Mouse (Mus musculus): ENCODE results near the gene Actr1b. TPM values are rescaled to one million over a fixed set of nuclear protein-coding genes. Genes with fewer than 3 reads are reported as not detected.
"Not testable (repeated sequence)": the region's sequence is repeated elsewhere in the genome, so short reads cannot be mapped to it uniquely, and the experiment has no call there.

Gene Actr1b
- total RNA-seq, 2 experiments from 2014 or later, result 247 to 266 TPM

DNA sequence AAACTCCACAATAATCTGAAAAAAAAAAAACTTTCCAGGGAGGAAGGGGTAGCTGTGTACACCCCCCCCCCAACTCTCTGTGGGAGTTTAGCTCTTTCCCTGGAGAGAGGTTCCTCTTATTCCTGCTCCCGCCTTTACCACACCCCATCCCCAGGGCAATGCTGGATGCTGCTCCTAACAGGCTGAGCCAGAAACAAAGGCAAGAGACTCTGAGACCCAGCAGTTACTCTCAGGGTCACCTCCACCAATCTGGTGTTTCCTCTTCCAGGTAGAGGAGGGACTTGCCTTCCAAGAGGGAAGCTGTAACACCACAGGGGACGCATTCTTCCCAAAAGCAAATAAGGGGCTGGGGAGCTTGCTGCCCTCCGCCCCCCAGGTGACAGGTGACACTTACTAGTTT lies 6.4 kb downstream of the Actr1b start:
- DNase-seq (ENCODE audit: extremely low spot score in 1 of 2, low spot score in 1 of 2), result no peak

DNA sequence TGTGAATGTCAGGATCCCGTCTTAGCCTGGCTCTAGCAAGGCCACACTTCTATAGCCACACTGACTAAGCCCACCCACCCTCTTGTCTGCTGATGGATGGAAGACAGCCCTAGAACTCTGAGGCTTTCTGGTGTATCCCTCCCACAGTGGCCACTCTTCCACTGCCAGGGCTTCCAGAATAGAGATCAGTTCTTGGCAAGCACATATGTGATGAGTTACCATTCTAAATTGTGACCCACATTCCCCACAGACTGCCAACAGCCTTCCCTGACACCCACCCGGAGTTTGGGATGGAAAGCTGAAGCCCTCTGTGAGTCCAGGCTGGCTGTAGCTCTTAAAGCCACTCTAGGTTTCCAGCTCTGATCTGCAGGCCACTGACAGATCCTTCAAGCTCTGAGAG lies 7.1 kb downstream of the Actr1b start:
- no peak for DNase-seq (ENCODE audit: extremely low spot score in 1 of 2, low spot score in 1 of 2)

DNA sequence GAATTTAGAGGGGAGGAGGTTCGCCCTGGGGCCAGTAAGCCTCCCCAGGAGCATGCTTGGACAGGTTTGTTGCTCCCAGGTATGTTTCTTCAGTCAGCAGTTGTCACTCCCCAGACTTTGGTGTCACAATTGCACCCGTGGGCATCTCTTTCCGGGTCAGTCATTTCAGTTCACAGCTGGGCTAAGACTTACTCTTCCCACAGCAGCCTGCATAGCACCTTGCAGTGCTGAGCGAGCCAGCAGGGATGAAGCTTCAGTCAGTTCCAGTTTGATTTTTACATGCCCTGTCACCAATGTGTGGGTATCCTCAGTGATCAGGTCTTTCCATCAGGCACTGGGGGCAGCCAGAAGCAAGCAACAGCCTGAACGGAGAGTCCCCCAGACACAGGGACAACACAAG lies 17.2 kb downstream of the Actr1b start:
- no peak for DNase-seq (ENCODE audit: extremely low spot score in 1 of 2, low spot score in 1 of 2)

DNA sequence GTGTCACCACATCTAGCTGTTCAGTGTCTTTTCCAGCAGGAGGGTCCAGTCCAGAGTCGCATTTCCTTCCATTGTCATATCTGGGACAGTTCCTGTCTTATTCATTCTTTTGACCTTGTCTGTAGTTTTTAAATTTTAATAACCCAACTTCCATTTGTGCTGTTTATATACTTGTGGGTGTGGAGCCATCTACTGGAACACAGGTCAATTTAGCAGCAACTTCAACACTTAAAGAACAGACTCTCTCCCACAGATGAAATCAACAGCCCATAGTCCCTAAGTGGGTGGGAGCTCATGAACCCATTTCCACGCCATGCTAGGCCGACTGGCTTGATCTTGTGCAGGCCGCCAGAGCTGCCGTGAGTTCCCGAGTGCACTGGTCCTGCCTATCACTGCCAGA lies 17.8 kb downstream of the Actr1b start:
- DNase-seq (ENCODE audit: extremely low spot score in 1 of 2, low spot score in 1 of 2), result no peak

DNA sequence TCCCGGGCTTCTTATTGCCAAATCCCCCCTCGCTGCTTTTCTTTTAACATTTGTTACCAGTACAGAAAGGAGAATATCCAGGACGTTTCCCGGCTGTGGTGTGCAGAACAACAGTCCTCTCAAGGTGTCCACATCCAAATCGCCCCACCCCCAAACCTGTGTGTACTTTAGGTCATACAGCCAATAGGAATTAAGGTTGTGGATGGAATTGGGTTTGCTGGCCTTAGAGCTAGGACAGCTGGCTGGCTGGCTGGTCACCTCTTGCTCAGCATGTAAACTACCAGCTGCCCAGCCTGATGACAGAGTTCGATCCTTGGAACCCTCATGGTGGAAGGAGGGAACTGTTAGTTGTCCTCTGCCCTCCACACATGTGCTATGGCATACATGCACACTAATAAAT lies 19.4 kb downstream of the Actr1b start:
- DNase-seq (ENCODE audit: extremely low spot score in 1 of 2, low spot score in 1 of 2), result no peak

DNA sequence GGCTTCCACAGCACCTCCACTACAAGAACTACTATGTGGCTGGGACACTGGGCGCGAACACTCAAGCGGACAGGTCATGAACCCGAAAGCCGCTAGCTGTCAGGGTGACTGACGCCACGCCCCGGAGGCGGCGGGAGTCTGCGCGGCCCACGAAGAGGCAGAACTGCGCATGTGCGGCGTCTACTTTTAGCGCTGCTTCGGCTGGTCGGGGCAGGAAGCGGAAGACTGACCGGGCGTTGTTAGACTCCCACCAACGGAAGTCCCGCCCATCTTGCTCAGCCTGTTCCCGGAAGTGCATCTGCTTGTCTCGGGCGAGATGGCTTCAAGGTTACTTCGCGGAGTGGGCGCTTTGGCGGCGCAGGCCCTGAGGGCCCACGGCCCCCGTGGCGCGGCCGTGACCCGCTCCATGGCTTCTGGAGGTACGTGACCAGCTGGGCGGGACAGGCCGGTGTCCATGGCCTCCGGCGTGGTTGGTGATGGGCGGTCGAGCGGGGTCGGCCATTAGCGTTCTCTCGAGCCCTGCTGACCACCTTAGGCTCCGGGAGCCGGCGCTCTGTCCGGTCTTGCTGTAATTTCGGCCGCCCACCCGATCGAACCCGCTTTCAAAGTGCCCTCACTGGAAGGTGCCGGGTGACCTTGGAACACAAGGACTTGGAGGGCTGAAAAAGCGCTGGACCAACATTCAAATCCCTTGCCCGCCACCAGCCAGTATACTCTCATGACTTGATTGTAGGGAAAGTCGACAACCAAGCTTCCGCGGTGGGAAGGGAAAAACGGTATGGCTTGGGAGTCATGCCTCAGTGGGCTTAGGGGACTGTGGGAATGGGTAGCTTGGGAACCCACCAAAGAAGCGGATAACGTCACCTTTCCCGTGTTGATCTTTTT lies 22.7 kb downstream of the Actr1b start, which contains the start of gene Cox5b:
Cox5b (plus strand) TSS at position 179 of the 885 bp plus-strand sequence.
- DNase-seq (ENCODE audit: extremely low spot score in 1 of 2, low spot score in 1 of 2), result peak; percentile 84 to 93

DNA sequence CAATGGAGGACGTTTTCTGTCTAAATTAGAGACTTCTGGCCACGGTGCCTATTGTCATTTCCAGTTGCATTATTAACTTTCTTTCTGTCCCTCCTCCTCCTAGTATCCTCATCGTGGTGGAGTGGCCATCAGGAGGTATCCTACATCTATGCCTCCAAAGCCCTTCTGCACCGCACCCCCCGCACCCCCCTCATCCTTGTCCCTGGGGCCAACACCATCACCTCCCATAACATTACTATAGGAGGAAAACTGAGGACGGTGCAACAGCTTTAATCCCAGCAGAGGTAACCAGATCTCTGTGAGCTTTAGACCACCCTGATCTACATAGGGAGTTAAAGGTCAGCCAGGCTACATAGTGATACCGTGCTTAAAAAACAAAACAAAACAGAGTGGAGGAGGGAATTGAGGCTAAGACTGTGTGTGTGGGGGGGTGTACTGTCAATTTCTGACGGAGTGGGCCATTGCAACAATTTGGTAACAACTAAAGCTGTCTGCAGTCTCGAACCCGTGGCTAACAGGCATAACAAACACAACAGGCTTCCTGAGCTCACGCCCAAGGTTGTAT lies 23.5 kb downstream of the Actr1b start:
- DNase-seq (ENCODE audit: extremely low spot score in 1 of 2, low spot score in 1 of 2), result no peak

DNA sequence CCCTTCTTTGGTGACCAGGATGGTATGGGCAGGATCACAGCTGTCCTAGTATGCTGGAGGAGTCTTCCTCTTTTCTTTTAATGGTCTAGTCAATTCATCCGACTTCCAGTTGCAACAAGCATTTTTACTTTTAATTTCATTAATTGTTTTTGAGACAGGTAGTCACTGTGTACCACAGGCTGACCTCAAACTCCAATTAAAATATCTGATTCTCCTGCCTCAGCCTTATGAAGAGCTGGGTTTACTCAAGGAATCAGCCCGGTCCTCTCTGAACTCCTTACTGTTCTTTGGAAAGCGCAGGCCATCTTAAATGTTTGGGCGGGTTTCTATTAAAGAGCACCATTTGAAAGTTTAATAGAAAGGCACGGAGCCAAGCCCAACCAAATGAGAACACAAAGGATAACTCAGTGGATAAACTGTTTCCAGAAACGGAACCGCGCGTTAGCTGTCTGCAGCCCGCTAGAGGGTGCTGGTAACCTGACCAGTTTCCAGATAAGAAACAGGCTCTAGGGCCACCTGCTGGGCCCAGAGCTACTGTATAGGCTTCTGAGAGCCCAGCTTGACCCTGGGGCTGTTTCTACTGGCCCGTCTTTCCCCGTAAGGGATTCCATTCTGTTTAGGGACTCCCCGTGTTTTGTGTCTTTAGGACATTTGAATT lies 30.3 kb downstream of the Actr1b start:
- peak in 1 of 2 experiments; percentile 76 for DNase-seq (ENCODE audit: extremely low spot score in 1 of 2, low spot score in 1 of 2)

DNA sequence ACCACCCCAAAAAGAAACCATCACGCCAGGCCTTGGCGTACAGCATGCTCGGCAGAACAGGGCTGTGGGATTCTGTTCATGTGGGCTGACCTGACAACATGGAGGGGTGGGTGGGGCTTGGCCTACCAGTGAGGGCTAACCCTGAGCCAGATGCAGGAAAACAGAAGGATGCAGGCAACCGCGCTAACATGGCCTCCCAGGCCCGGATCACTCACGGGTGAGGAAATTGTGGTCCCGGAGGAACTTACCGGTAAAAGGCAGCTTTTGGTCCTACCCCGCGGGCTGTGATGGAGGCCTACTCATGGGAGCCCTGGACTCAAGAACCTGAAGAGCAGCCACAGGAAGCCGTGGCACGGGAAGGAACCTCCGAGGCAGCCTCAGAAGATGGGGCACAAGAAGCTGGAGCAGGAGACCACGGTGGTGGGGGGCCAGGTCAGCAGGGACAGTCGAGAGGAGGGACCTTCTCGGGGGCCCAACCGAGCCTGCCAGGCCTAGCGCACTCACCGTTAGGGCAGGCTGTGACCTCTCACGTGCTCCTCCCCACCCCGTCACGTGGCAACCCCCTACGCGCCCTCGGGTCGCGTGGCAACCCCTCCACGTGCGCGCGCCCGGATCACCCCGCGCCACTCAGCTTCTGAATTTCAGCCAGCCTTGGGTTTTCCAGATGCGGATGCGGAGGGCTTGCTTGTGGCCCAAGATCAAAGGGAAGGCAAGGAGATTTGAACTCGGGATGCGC lies 31.4 kb downstream of the Actr1b start, which contains the start of gene Fam178b:
Fam178b (minus strand) TSS at position 564 of the 736 bp plus-strand sequence.
- DNase-seq (ENCODE audit: extremely low spot score in 1 of 2, low spot score in 1 of 2), result no peak

DNA sequence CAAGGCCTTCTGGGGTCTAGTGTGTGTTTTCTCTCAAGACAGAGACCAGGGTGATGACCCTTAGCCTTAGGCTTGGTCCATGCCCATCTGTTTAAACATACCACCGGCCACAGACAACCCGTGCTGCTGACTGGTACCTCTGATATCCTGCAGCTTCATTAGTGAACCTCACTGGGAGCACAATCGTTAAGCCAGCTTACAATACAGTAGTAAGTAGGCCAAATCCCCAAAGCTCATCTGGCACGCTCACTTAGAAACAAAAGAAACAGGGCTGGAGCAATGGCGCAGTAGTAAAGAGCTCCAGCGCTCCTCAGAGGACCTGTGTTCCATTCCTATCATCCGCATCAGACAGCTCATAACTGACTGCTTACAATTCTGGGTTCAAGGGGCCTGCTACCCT lies 33.3 kb downstream of the Actr1b start:
- no peak for DNase-seq (ENCODE audit: extremely low spot score in 1 of 2, low spot score in 1 of 2)

DNA sequence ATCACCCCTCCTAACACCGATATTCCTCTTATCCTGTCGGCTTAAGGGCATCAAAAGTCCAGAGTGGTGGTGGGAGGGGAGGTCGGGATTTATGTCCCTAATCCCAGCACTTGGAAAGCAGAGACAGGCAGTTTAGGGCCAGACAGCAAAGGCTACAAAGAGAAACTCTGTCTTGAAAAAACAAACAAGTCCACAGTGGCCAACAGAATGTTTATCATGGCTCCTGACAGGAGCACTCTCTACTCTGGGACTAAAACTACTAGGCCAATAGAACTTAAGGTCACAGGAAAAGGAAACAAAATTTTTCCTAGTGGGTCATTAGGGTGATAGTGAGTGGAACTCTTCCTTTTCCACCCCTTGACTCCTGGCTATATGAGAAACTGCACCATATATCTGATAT lies 39.3 kb downstream of the Actr1b start:
- no peak for DNase-seq (ENCODE audit: extremely low spot score in 1 of 2, low spot score in 1 of 2)

DNA sequence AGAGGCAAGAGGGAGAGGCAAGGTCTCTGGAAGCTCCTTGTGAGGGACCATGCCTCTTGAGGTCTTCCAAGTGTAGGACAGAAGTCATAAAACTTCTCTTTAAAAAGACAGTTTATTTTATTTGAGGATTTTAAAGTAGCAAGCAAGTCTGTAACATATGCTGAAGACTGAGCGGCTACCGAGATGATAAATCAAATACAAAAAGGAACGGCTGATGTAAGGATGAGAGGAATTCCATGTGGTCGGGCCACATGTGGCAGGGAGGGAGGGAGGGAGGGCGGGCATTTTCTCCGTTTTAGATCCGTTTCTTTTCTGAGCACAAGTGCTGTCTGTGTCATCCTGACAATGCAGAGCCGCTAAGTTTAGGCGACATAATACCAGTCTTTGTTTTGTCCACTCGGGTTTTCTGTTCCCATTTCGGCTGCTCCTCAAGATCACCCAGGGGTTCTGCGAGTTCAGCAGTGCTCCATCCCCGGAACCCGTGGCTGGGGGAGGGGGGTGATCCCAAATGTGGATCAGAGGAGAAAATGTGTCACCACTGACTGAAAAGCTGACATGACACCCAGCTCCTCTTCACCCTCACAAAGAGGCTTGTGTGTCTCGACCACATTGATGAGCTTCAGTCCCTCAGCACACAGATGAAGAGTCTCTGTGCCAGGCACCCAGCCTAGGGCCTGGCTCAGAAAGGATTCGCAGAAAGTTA lies 41.4 kb downstream of the Actr1b start:
- DNase-seq (ENCODE audit: extremely low spot score in 1 of 2, low spot score in 1 of 2), result no peak

DNA sequence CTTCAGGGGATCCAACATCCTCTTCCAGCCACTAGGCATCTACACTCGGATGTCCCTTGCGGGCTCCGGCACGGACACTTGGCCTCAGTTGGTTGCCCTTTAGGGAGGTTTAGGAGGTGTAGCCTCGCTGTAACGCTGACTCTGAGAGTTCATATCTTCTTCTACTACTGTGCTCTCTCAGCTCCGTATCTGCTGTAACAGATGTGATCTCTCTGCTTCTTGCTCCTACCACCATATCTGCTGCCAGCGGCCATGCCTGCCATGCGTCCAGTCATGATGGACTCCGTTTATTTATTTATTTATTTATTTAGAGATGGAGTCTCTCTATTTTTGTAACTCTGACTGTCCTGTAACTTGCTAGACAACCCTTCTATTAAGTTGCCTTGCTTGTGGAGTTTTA lies 43.0 kb downstream of the Actr1b start:
- no peak for DNase-seq (ENCODE audit: extremely low spot score in 1 of 2, low spot score in 1 of 2)

DNA sequence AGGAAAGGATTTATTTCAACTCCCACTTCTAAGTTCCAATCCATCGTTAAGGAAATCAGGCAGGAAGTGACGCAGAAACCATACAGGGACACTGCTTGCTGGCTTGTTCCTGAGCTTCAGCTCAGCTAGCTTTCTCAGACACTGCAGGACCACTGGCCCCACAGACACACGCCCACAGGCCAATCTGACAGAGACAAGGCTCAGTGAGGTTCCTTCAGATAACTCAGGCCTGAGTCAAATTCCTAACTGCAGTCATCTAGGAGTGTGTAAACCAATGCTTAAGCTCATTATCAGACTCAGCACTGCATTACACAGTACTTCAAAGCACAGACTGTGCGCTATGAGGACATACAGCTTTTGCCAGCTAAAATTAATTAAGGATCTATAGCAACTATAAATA lies 44.0 kb downstream of the Actr1b start:
- no peak for DNase-seq (ENCODE audit: extremely low spot score in 1 of 2, low spot score in 1 of 2)

DNA sequence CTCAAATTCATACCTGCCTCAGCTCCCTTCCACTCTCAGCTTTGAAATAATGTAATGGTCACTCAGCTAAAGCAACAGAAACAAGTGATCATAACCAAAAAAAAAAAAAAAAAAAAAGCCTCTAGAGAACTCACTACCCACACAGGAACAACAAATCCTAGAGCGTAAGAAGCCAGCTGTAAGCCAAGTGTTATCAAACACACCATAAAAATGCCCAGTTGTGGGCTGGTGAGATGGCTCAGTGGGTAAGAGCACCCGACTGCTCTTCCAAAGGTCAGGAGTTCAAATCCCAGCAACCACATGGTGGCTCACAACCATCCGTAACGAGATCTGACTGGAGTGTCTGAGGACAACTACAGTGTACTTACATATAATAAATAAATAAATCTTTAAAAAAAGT lies 46.2 kb downstream of the Actr1b start:
- DNase-seq (ENCODE audit: extremely low spot score in 1 of 2, low spot score in 1 of 2), result not testable (repeated sequence)

DNA sequence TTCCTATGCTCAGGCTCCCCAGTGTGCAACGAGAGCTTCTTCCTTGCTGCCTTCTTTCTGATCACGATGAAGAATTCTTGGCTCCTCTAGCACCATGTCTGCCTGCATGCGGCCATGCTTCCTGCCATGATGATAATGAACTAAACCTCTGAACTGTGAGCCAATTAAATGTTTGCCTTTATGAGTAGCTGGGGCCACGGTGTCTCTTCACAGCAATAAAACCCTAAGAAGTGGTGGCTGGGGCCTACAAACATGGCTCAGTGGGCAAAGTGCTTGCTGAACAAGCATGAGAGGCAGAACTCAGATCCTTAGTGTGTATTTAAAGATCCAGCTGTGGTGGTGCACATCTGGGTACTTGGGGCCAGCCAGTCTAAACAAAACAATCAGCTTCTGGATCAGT lies 48.3 kb downstream of the Actr1b start:
- no peak for DNase-seq (ENCODE audit: extremely low spot score in 1 of 2, low spot score in 1 of 2)

DNA sequence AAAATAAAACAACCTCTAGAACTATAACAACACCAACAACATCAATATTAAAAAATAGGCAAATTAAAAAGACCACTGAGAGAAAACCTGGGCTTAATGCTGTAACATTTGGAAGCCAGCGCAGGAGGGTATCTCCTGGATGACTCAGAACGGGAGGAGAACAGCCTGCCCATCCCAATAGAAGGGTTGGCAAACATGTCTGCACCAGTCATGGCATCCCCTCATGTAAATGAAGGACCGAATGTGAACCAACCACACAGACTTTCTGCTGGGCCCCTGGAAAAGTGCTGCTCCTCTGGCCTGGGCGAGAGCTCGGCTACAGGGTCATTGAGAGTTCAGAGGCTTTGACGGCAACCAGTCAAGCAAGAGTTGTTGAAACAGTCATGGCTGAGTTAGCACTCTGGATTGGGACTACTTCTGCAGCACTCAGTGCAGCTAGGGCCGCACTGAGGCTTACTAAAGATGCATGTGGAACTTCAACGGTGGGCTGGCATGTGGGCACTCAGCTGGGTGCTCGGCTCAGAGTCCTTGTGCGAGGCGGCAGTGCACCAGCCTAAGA lies 49.0 kb downstream of the Actr1b start:
- DNase-seq (ENCODE audit: extremely low spot score in 1 of 2, low spot score in 1 of 2), result no peak

DNA sequence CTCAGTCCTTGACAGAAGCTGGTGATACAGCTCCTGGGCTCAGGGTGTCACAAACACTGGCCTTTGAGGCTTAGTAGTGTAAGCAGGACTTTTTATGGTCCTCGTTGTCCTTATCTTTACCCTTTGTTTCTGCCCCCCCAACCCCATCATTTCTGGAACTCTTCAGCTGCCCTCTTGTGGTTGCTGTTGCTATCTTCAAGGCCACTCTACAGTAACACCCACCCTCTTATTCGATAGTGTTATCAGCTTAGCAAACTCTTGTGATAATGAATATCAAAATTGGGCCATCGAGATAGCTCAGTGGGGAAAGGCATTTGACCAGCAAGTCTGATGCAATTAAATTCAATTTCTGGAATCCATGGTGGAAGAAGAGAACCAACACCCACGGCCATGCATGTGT lies 49.8 kb downstream of the Actr1b start:
- DNase-seq (ENCODE audit: extremely low spot score in 1 of 2, low spot score in 1 of 2), result peak in 1 of 2 experiments; percentile 8

DNA sequence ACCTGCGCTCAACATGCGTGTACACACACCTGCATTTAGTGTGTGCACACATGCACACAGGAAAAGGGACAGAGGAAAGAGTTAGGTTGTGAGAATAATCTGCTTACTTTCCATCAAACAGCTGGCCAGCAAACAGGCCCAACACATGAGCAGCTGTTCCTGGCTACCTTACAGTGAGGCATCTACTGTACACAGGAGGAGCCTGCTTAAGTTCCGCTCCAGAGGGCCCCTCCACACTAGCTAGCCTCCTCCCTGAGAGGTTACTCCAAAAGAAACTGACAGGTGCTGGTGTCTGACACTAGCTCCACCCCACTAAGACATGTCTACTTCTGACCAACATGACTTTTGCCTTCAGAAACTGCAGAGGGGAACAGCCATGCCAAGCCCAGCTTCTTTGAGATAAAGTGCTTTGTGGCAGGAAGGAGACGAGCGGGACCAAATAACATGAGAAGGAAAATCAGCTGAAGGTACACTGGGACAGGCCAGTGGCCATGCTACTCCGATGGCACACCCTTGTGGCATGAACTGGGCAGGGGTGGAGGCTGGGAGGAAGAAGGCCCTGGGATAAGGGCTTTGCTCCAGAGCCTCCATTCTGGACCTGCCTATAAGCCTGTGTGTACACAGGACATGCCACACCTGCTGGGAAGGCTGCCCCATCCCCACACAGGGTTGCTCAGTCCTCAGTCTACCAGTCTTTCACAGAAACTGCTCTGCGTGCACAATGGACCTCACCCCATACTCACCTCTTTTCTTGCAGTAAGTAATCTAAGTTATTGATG lies 55.4 kb downstream of the Actr1b start:
- DNase-seq (ENCODE audit: extremely low spot score in 1 of 2, low spot score in 1 of 2), result no peak
